Comparison of ENCODE assay signal across 9 mouse cellular contexts in the genomic region with DNA sequence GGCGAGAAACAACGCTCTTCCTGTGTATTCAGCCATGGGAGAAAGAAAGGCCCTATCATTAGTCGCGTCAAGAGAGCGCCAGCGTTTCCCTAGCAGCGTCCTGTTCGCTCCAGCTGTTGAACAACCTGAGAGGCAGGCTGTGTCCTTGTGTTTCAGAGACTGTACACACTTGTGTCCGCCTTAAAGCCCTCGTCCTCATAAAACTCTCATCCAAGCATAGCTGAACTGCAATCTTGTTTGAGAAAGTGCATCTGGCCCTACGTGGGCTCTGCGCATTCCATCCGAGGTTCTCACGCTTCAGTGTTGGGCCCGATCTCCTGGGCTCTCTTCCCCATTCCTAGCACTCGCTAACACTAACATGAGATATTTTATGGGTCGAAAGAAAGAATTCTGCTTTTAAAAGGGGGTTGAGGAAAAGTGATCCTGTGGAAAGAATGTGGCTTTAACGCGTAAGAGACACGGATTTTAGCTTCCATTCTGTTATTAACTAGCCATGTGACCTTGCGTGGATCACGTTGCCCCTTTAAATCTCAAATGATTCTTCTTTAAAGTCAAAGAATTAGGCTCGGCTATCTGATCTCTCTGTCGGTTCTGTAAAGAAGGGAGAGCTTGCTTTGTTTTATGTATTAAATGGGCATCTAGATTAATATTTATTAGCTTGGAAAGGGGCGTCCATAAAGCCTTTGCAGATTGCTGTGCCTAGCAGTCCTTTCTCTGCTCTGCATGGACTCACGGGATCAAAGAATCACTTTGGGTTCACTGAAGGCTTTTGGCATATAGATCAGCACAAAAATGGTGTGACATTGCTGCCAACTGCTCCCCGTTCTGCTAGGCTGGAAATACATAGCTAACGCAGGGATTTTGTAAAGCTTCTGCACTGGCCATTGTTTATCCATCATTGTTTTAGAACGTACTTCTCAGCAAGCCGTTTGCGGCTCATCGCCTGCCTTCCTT.
A peak's percentile ranks its signal among the peaks of the same experiment; 100 is the strongest.
DNase-seq lines count a peak whose midpoint lies in the region; ATAC-seq and TF ChIP-seq lines count a peak whose summit lies in the region.
"Had no signal": no experiment of that assay in that cellular context is flagged by ENCODE, and none has a peak within 500 bp of the region (broad histone marks: within the 10 kb centered on the region; RNA-seq: fewer than 3 reads in every experiment).

No protein-coding gene starts in this region.

- peak; percentile 51 for DNase-seq in lung, embryonic 14.5 days
- DNase-seq in lung, postnatal 4 days = no peak
- DNase-seq in forebrain, embryonic 14.5 days (ENCODE audit: low spot score) = peak; percentile 46
- peak; percentile 51 for DNase-seq in hindbrain, postnatal 0 days (ENCODE audit: low spot score)
- peak; percentile 67 for DNase-seq in neural tube, embryonic 11.5 days (ENCODE audit: low spot score)
- no peak for DNase-seq in adrenal gland, postnatal 10 days
- DNase-seq in spleen, postnatal 14 days (ENCODE audit: low spot score in 2 of 2) = no peak
- no peak for DNase-seq in layer of hippocampus, postnatal 14 days (ENCODE audit: low spot score in 2 of 2)

- H3K27ac ChIP-seq in lung, embryonic 14.5 days (ENCODE audit: low read depth) = peak overlapping the region; percentile 36; the same call in 1 of the 2 replicates
- peak overlapping the region; percentile 33; the same call in 1 of the 2 replicates for H3K27ac ChIP-seq in forebrain, embryonic 14.5 days (ENCODE audit: low read depth, low read length)
- H3K27ac ChIP-seq in hindbrain, postnatal 0 days = 0 out of 2 replicates have a peak overlapping the region, but pooled peaks have one; percentile 11
- H3K27ac ChIP-seq in neural tube, embryonic 11.5 days (ENCODE audit: low read depth, low read length) = peak overlapping the region; percentile 81
- H3K27ac ChIP-seq: heart, embryonic 15.5 days had no signal

- no peaks in the 10 kb centered on the region for H3K36me3 ChIP-seq in lung, embryonic 14.5 days (ENCODE audit: insufficient read depth)
- H3K36me3 ChIP-seq in forebrain, embryonic 14.5 days (ENCODE audit: control insufficient read depth, insufficient read depth, low read length) = no peaks in the 10 kb centered on the region
- H3K36me3 ChIP-seq in hindbrain, postnatal 0 days (ENCODE audit: insufficient read depth, low read length) = no peaks in the 10 kb centered on the region
- H3K36me3 ChIP-seq in neural tube, embryonic 11.5 days (ENCODE audit: control insufficient read depth, insufficient read depth, low read length) = no peaks in the 10 kb centered on the region
- H3K36me3 ChIP-seq: heart, embryonic 15.5 days had no signal

- H3K9me3 ChIP-seq in lung, embryonic 14.5 days (ENCODE audit: low read depth, low read length) = no peaks in the 10 kb centered on the region
- H3K9me3 ChIP-seq in forebrain, embryonic 14.5 days (replicated peaks; ENCODE audit: control insufficient read depth, low read length) = no peaks in the 10 kb centered on the region
- no peaks in the 10 kb centered on the region for H3K9me3 ChIP-seq in hindbrain, postnatal 0 days (ENCODE audit: low read length)
- no peaks in the 10 kb centered on the region for H3K9me3 ChIP-seq in neural tube, embryonic 11.5 days (ENCODE audit: control insufficient read depth, low read length)
- H3K9me3 ChIP-seq: heart, embryonic 15.5 days had no signal

- no peak for TF ChIP-seq CTCF in lung, embryonic 14.5 days (IDR thresholded peaks at IDR 0.05; ENCODE audit: low read depth)
- TF ChIP-seq CTCF in hindbrain, postnatal 0 days (IDR thresholded peaks at IDR 0.05; ENCODE audit: low read depth) = no peak

- H3K4me3 ChIP-seq in lung, embryonic 14.5 days (ENCODE audit: low read depth, low read length) = no peak overlapping the region
- H3K4me3 ChIP-seq in forebrain, embryonic 14.5 days (ENCODE audit: low read depth, low read length) = no peak overlapping the region
- peak overlapping the region; percentile 7 for H3K4me3 ChIP-seq in hindbrain, postnatal 0 days (ENCODE audit: low read length)
- H3K4me3 ChIP-seq in neural tube, embryonic 11.5 days (ENCODE audit: low read depth, low read length) = no peak overlapping the region
- H3K4me3 ChIP-seq: heart, embryonic 15.5 days had no signal

- ATAC-seq in lung, embryonic 14.5 days (ENCODE audit: insufficient read depth) = peak; percentile 41
- no peak for ATAC-seq in forebrain, embryonic 14.5 days
- ATAC-seq in hindbrain, postnatal 0 days = no peak
- peak; percentile 83 for ATAC-seq in neural tube, embryonic 11.5 days (ENCODE audit: insufficient read depth, low FRiP score, low TSS enrichment)

- no peak overlapping the region for H3K9ac ChIP-seq in lung, embryonic 14.5 days
- H3K9ac ChIP-seq in forebrain, embryonic 14.5 days (ENCODE audit: low read length) = peak overlapping the region; percentile 29; the same call in 1 of the 2 replicates
- no peak overlapping the region for H3K9ac ChIP-seq in hindbrain, postnatal 0 days (replicated peaks; ENCODE audit: low read length)
- no peak overlapping the region for H3K9ac ChIP-seq in neural tube, embryonic 11.5 days (ENCODE audit: low read length)
- H3K9ac ChIP-seq: heart, embryonic 15.5 days had no signal

- H3K4me2 ChIP-seq in lung, embryonic 14.5 days = peak overlapping the region; percentile 38; the same call in 1 of the 2 replicates
- H3K4me2 ChIP-seq in forebrain, embryonic 14.5 days (ENCODE audit: low read length) = peak overlapping the region; percentile 33
- H3K4me2 ChIP-seq in hindbrain, postnatal 0 days (ENCODE audit: low read depth, low read length) = peak overlapping the region; percentile 43
- H3K4me2 ChIP-seq in neural tube, embryonic 11.5 days (ENCODE audit: low read depth) = peak overlapping the region; percentile 10; the same call in 1 of the 2 replicates
- H3K4me2 ChIP-seq: heart, embryonic 15.5 days had no signal

- 43% methylated on average over 32 of the region's 32 CpGs for WGBS in lung, embryonic 14.5 days
- 47% methylated on average over 32 of the region's 32 CpGs for WGBS in forebrain, embryonic 14.5 days
- 21% methylated on average over 32 of the region's 32 CpGs for WGBS in hindbrain, postnatal 0 days
- WGBS in neural tube, embryonic 11.5 days = 45% methylated on average over 32 of the region's 32 CpGs

- H3K27me3 ChIP-seq in lung, embryonic 14.5 days (ENCODE audit: insufficient read depth, low read length) = no peaks in the 10 kb centered on the region
- H3K27me3 ChIP-seq in forebrain, embryonic 14.5 days (replicated peaks; ENCODE audit: control insufficient read depth, insufficient read depth, low read length) = no peaks in the 10 kb centered on the region
- no peaks in the 10 kb centered on the region for H3K27me3 ChIP-seq in hindbrain, postnatal 0 days (ENCODE audit: insufficient read depth, low read length)
- H3K27me3 ChIP-seq in neural tube, embryonic 11.5 days (ENCODE audit: control insufficient read depth, insufficient read depth, low read length) = no peaks in the 10 kb centered on the region
- H3K27me3 ChIP-seq: heart, embryonic 15.5 days had no signal

- 0 out of 2 replicates have a peak, but pooled peaks cover 5% of the 10 kb centered on the region for H3K4me1 ChIP-seq in lung, embryonic 14.5 days (ENCODE audit: insufficient read depth)
- peaks cover 6% of the 10 kb centered on the region; the same call in 1 of the 2 replicates for H3K4me1 ChIP-seq in forebrain, embryonic 14.5 days (ENCODE audit: control insufficient read depth, insufficient read depth, low read length)
- 0 out of 2 replicates have a peak, but pooled peaks cover 3% of the 10 kb centered on the region for H3K4me1 ChIP-seq in hindbrain, postnatal 0 days (ENCODE audit: insufficient read depth, low read length)
- H3K4me1 ChIP-seq in neural tube, embryonic 11.5 days (ENCODE audit: control insufficient read depth, insufficient read depth, low read length) = peaks cover 11% of the 10 kb centered on the region
- H3K4me1 ChIP-seq: heart, embryonic 15.5 days had no signal

Comparison
In these comparisons a context has a peak if more than half of its experiments do, and no peak if none do; other contexts are left out.
1. DNase-seq: peak in lung, embryonic 14.5 days (single experiment), forebrain, embryonic 14.5 days (single experiment), hindbrain, postnatal 0 days (single experiment) and neural tube, embryonic 11.5 days (single experiment); none in lung, postnatal 4 days (0 of 2), adrenal gland, postnatal 10 days (single experiment), spleen, postnatal 14 days (0 of 2) and layer of hippocampus, postnatal 14 days (0 of 2).
2. ATAC-seq: peak in lung, embryonic 14.5 days (single experiment) and neural tube, embryonic 11.5 days (single experiment); none in forebrain, embryonic 14.5 days (single experiment) and hindbrain, postnatal 0 days (single experiment).
3. H3K27ac ChIP-seq: peak in every context shown above with its lines; median percentile 81 in neural tube, embryonic 11.5 days; 36 in lung, embryonic 14.5 days; 33 in forebrain, embryonic 14.5 days; 11 in hindbrain, postnatal 0 days.
4. Peak in every context shown above with its lines, with median percentiles within 50 percentile points of each other: H3K4me2 ChIP-seq.